Mouse (Mus musculus) bone marrow, adult 2 months (tissue): ENCODE results near the gene Rnft2. TPM values are rescaled to one million over a fixed set of nuclear protein-coding genes. Genes with fewer than 3 reads are reported as not detected.

Experiments used
- H3K27ac ChIP-seq: fragments of 200-500 bp; 2 replicates; pipeline ENCODE4 v1.5.1; 2012; ENCODE audit warnings: low read depth, mild to moderate bottlenecking, control low read depth, inconsistent platforms, low read length; ENCODE audit not compliant: control insufficient read depth, poor library complexity, insufficient read depth
- H3K4me1 ChIP-seq: fragments of 200-500 bp; 2 replicates; pipeline ENCODE4 v1.6.1; 2011; ENCODE audit warnings: low read length; ENCODE audit not compliant: control insufficient read depth, insufficient read depth
- H3K4me3 ChIP-seq: fragments of 200-500 bp; replicated peaks from 2 replicates; pipeline ENCODE3; 2011; ENCODE audit warnings: mild to moderate bottlenecking, low read depth, low read length, control low read depth; ENCODE audit not compliant: control insufficient read depth
- CTCF ChIP-seq: fragments of 200-500 bp; IDR thresholded peaks from 2 replicates; pipeline ENCODE4 v1.5.1; 2011; ENCODE audit warnings: low read length, control low read depth; ENCODE audit not compliant: control insufficient read depth, insufficient read depth
- POLR2A ChIP-seq: fragments of 200-500 bp; IDR thresholded peaks from 2 replicates; pipeline ENCODE4 v1.6.1; 2011; ENCODE audit warnings: low read depth, mild to moderate bottlenecking, control low read depth, low read length, borderline replicate concordance; ENCODE audit not compliant: control insufficient read depth
- WGBS: fragments of 180-500 bp; shearing (Covaris S2); methylation state at CpG from one replicate; pipeline ENCODE4 v1.1.7; 2018; 5-methylcytosine and 5-hydroxymethylcytosine counted together
- polyA plus RNA-seq: library from polyadenylated mRNA; stranded (reverse); fragments of >200 nt; gene quantifications from 2 replicates; pipeline ENCODE4 v1.2.4, GENCODE M21; 2011; ENCODE audit warnings: low replicate concordance; ENCODE audit not compliant: missing spikeins, insufficient read depth, insufficient read length

Rnft2 gene
- polyA plus RNA-seq, 1 experiment, result not detected

DNA sequence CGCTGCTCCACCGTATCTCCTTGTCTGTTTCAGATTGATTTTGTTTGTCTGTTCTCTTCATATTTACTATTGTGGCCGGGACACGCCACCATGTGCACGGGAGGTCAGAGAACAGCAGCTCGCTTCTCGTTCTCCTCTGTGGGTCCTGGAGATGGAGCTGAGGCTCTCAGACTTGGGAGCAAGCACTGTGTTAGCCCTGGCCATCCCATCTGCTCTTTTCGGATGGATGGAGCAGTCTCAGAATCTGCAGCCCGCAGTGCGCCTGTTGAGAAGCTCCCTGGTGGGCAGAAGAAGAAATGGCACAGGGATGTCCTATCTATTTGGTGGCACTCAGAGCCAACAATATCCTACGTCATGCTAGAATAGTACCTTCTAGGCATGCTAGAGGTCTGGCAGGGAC, 15.7 kb upstream of the Rnft2 start:
- H3K27ac ChIP-seq, result peak overlapping the region; percentile 36; the same call in 1 of the 2 replicates
- WGBS, result 88% methylated on average over 11 of the region's 11 CpGs
- no peak overlapping the region for H3K4me3 ChIP-seq
- peaks cover 1% of the 10 kb centered on the region; the same call in 1 of the 2 replicates for H3K4me1 ChIP-seq
- TF ChIP-seq CTCF, result no peak
- TF ChIP-seq POLR2A, result no peak

DNA sequence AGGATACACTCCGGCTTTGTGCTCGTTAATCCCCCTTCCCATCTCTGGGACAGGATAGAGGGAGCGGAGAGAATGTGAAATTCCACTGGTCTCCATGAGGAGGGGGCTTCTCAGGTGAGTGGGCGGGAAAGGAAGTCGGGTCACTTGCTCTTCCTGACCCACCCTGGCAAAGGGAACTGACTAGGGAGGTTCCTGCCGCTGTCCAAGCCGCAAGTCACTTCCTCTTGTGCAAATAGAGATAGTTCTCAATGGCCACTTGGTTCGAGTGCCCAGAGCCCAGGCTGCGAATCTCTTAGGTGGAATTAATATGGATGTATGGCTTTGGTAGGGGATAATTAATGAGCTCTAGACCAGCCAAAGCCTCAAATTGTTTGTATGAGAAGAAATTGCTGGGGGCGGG, 15.1 kb upstream of the Rnft2 start:
- Histone ChIP-seq H3K4me1 (peaks cover 1% of the 10 kb centered on the region; the same call in 1 of the 2 replicates), H3K27ac (peak overlapping the region; percentile 60), H3K4me3 (no peak overlapping the region)
- TF ChIP-seq POLR2A (no peak), CTCF (no peak)
- WGBS, result 22% methylated on average over 10 of the region's 10 CpGs

DNA sequence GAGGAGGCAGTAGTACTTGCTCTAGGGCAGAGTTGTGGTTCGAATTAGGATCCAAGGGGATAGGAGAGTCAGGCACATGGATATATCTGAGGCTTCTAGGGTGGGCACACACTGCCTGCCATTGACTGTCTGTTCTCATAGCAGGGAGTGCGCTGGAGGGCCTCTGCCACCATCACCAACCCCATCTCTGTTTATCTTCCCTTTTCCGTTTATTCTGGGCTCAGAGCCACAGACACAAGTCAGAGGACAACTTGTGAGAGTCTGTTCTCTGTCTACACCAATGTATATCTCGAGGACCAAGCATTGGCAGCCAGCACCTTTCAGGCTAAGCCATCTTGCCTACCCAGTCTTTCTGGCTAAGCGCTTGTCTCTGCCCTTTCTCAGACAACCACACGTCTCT, 14.7 kb upstream of the Rnft2 start:
- no peak overlapping the region for H3K4me3 ChIP-seq
- H3K27ac ChIP-seq, result peak overlapping the region; percentile 60
- WGBS, result 29% methylated on average over 6 of the region's 6 CpGs
- TF ChIP-seq POLR2A, result no peak
- no peak for TF ChIP-seq CTCF
- H3K4me1 ChIP-seq, result peaks cover 1% of the 10 kb centered on the region; the same call in 1 of the 2 replicates

DNA sequence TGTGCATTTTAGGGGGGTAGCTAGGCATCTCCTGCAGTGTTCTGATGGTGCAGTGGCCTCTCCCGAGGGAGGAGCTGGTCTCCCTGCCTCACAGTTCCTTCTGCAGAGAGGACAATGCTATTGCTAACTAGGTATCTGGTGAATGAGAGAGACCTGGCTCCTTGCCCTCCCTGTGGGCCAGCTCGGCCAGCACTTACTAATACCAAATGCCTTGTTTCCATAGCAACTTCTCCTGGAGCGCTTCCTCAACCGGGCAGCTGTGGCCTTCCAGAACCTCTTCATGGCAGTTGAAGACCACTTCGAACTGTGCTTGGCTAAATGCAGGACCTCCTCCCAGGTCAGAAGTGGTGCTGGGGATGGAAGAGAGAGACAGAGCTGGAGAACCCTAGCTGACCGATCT, 14.2 kb upstream of the Rnft2 start:
- WGBS, result 45% methylated on average over 6 of the region's 6 CpGs
- peak overlapping the region; percentile 60; the same call in 1 of the 2 replicates for H3K27ac ChIP-seq
- TF ChIP-seq POLR2A, result no peak

DNA sequence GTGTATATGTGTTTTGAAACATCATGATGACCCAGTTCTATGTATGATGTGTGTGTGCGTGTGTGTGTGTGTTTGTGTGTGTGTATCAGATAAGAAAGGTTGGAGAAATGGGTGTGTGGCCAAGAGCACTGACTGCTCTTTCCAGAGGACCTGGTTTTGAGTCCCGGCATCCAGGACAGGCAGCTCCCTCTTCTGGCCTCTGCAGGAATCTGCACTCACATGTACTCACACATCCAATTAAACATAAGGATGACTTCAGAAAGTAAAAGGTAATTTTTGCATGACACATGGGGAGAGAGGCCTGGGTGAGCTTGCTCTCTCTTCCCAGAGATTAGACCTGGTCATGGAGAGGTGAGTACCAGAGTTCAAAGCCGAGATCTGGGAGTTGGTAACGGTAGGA, 12.1 kb upstream of the Rnft2 start:
- Histone ChIP-seq H3K4me1 (peaks cover 1% of the 10 kb centered on the region; the same call in 1 of the 2 replicates), H3K4me3 (no peak overlapping the region), H3K27ac (no peak overlapping the region)
- no peak for TF ChIP-seq POLR2A
- no peak for TF ChIP-seq CTCF
- 91% methylated on average over 4 of the region's 4 CpGs for WGBS

More for the DNA sequence above, 14.2 kb upstream of the Rnft2 start:
- H3K4me3 ChIP-seq, result no peak overlapping the region
- H3K4me1 ChIP-seq, result peaks cover 1% of the 10 kb centered on the region; the same call in 1 of the 2 replicates

DNA sequence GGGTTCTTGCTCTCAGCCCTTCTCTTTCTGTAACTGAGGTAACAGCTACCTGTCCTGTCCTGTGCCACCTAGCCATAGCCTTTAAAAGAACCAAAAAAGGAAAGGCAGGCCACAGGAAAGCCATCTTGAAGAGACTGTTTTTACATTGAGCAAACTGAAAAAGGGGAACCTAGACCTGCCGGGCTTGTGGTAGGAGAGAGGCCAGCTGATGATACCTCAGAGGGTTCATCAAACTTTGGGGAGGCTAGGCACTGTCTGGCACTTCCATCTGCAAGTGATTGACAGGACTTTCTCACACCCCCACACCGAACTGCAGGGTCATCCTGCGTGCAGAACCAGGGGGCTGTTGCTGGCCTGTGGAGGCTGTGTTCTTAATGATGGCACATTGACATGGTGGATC, 8.6 kb upstream of the Rnft2 start:
- no peaks in the 10 kb centered on the region; the same call in 1 of the 2 replicates for H3K4me1 ChIP-seq
- TF ChIP-seq CTCF (no peak), POLR2A (no peak)
- H3K4me3 ChIP-seq, result no peak overlapping the region
- H3K27ac ChIP-seq, result no peak overlapping the region
- WGBS, result 16% methylated on average over 3 of the region's 3 CpGs

DNA sequence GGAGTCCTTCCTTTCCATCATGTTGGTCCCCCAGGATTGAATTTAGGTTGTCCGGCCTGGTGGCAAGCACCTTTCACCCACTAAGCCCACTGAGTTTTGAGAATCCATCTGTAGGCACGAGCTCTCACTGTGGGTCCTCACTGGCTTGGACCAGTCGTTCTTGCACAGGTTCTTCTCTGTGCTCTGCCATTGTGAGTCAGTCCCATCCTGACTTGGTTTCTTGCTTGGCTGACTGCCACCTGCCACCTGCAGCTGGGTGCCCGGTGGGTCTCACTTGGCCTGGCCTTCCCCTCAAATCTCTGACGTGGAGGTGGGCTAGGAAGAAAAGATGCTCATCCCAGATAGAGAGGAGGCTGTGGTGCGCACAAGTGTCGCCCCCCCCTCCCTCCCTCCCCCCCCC, 6.1 kb upstream of the Rnft2 start:
- Histone ChIP-seq H3K4me1 (no peaks in the 10 kb centered on the region; the same call in 1 of the 2 replicates), H3K27ac (no peak overlapping the region), H3K4me3 (no peak overlapping the region)
- WGBS, result 74% methylated on average over 7 of the region's 7 CpGs
- no peak for TF ChIP-seq CTCF
- TF ChIP-seq POLR2A, result no peak

DNA sequence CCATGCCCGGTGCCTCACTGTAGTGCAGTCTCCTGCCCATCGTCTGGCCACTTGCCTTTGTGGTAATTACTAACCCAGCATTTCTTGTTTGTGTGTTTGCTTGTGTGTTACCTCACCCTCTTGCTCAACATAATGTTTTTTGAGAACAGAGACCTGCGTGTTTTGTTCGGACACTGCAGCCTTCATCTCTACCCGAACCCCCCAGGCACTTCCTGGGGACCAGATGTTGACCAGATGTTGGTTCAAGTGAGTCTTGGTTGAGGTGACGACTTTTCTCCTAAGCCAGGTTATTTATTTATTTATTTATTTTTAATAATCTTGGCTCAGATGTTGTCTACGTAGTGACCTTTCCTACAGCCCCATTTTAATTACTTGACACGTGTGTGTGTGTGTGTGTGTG, 2.5 kb upstream of the Rnft2 start:
- WGBS, result 79% methylated on average over 8 of the region's 8 CpGs
- Histone ChIP-seq H3K4me1 (no peaks in the 10 kb centered on the region; the same call in 1 of the 2 replicates), H3K4me3 (no peak overlapping the region), H3K27ac (no peak overlapping the region)
- TF ChIP-seq CTCF (no peak), POLR2A (no peak)
